Mouse (Mus musculus) left cerebral cortex, postnatal 36 days (tissue): ENCODE data around the gene Usp24. TPM values are rescaled to one million over a fixed set of nuclear protein-coding genes. Genes with fewer than 3 reads are reported as not detected.
A peak's percentile ranks its signal among the peaks of the same experiment; 100 is the strongest.

ENCODE experiments used
- DNase-seq, 2 experiments: peaks; one replicate each; pipeline ENCODE4 v3.0.0; 2021 to 2022; ENCODE audit warnings: low spot score in 2 of 2, mixed read lengths in 1 of 2
- intact Hi-C: fragments of 180-260 bp; cut with DNase I; formaldehyde crosslinking; loops from one replicate; pipeline ENCODE4 v1.15.1; 2025
- total RNA-seq, 2 experiments: library from RNA; stranded (reverse); gene quantifications; 2 replicates each; pipeline ENCODE4 v1.2.3; 2021

The Usp24 gene
- total RNA-seq, 2 experiments from 2014 or later = 37.4 to 42.1 TPM

- intact Hi-C loops = no loop called here
- no peak for DNase-seq
Measured at GRCm38 (mm10) chr4:106467420-106468110, 151.6 kb downstream of the Usp24 start.

- no peak for DNase-seq
- intact Hi-C loops = no loop called here
Measured at GRCm38 (mm10) chr4:106470921-106471320, 154.9 kb downstream of the Usp24 start.

- DNase-seq = peak; percentile 63 to 75
- intact Hi-C loops = no loop called here
Measured at GRCm38 (mm10) chr4:106472335-106472734, 156.3 kb downstream of the Usp24 start.

GRCm38 (mm10) chr4:106474241-106474640 is 158.2 kb downstream of the Usp24 start:
- DNase-seq = peak; percentile 56 to 62
- intact Hi-C loops = loop anchor here (1.0 kb wide), 1 partner anchor 55 kb away; no protein-coding TSS in a partner anchor

- DNase-seq = no peak
- intact Hi-C loops = no loop called here
Measured at GRCm38 (mm10) chr4:106480545-106480944, 164.5 kb downstream of the Usp24 start.

GRCm38 (mm10) chr4:106483215-106483727 is 167.3 kb downstream of the Usp24 start:
- intact Hi-C loops = no loop called here
- DNase-seq = no peak

GRCm38 (mm10) chr4:106483831-106484230 is 167.8 kb downstream of the Usp24 start:
- DNase-seq = no peak
- intact Hi-C loops = no loop called here

GRCm38 (mm10) chr4:106490620-106491019 is 174.6 kb downstream of the Usp24 start:
- intact Hi-C loops = no loop called here
- DNase-seq = no peak

Other genes starting within 250 kb of the Usp24 start
- gene Pcsk9, start 148.1 kb downstream of the Usp24 start, total RNA-seq = 1 to 10 TPM; 3.6 to 3.7 TPM
- not detected for gene Bsnd, start 176.1 kb downstream of the Usp24 start, total RNA-seq
- 100 to 1,000 TPM in 1 of 2 experiments, 10 to 100 TPM in 1; 83.0 to 106 TPM for gene Dhcr24, start 244.8 kb downstream of the Usp24 start, total RNA-seq